Mouse (Mus musculus) limb, embryonic 11.5 days (tissue): ENCODE measurements around the gene Icosl. TPM values are rescaled to one million over a fixed set of nuclear protein-coding genes. Genes with fewer than 3 reads are reported as not detected.
"Not testable (repeated sequence)": the region's sequence is repeated elsewhere in the genome, so short reads cannot be mapped to it uniquely, and the experiment has no call there.

ENCODE experiments used
- ATAC-seq: fragments of 200-750 bp; cut with Nextera tagmentation; 2 replicates; pipeline ENCODE4 v1.8.0; 2017; ENCODE audit warnings: low read depth; ENCODE audit not compliant: insufficient number of reproducible peaks, low FRiP score, low TSS enrichment
- DNase-seq: peaks from one replicate; pipeline ENCODE4 v3.0.0-alpha.2; 2015; ENCODE audit warnings: low spot score
- H3K27ac ChIP-seq: fragments of 300-500 bp; sonication (generic); replicated peaks from 2 replicates; pipeline ENCODE4 v1.5.1; 2014; ENCODE audit warnings: low read depth, mild to moderate bottlenecking, low read length
- H3K27me3 ChIP-seq: fragments of 300-500 bp; sonication (generic); 2 replicates; pipeline ENCODE4 v1.6.1; 2014; ENCODE audit warnings: mild to moderate bottlenecking, low read length, mixed read lengths; ENCODE audit not compliant: control insufficient read depth, insufficient read depth
- H3K36me3 ChIP-seq: fragments of 300-500 bp; sonication (generic); 2 replicates; pipeline ENCODE4 v1.6.1; 2014; ENCODE audit warnings: mild to moderate bottlenecking, low read length, moderate library complexity, mixed read lengths; ENCODE audit not compliant: control insufficient read depth, insufficient read depth
- H3K4me1 ChIP-seq: fragments of 300-500 bp; sonication (generic); 2 replicates; pipeline ENCODE4 v1.6.1; 2014; ENCODE audit warnings: low read length, mixed read lengths; ENCODE audit not compliant: control insufficient read depth, insufficient read depth
- H3K4me2 ChIP-seq: fragments of 300-500 bp; sonication (generic); 2 replicates; pipeline ENCODE4 v1.6.1; 2014; ENCODE audit warnings: low read depth, mild to moderate bottlenecking, moderate library complexity; ENCODE audit not compliant: severe bottlenecking
- H3K4me3 ChIP-seq: fragments of 300-500 bp; sonication (generic); 2 replicates; pipeline ENCODE4 v1.5.1; 2014; ENCODE audit warnings: low read depth, low read length
- H3K9ac ChIP-seq: fragments of 300-500 bp; sonication (generic); 2 replicates; pipeline ENCODE4 v1.6.1; 2014; ENCODE audit warnings: mild to moderate bottlenecking, low read length
- H3K9me3 ChIP-seq: fragments of 300-500 bp; sonication (generic); 2 replicates; pipeline ENCODE4 v1.6.1; 2016; ENCODE audit warnings: low read length; ENCODE audit not compliant: control insufficient read depth
- WGBS: fragments of 180-500 bp; shearing (Covaris S2); extraction: QIAGEN DNeasy Blood & Tissue Kit; methylation state at CpG from one replicate; pipeline ENCODE4 v1.1.7; 2014; 5-methylcytosine and 5-hydroxymethylcytosine counted together
- polyA plus RNA-seq: library from polyadenylated mRNA; unstranded; fragments of >200 nt; fragmentation: Nextera tagmentation; extraction: Ambion mirVana; gene quantifications from 2 replicates; pipeline ENCODE4 v1.2.1, GENCODE M21; 2014

Gene Icosl
- polyA plus RNA-seq = 2.6 and 2.7 TPM in 2 replicates

DNA sequence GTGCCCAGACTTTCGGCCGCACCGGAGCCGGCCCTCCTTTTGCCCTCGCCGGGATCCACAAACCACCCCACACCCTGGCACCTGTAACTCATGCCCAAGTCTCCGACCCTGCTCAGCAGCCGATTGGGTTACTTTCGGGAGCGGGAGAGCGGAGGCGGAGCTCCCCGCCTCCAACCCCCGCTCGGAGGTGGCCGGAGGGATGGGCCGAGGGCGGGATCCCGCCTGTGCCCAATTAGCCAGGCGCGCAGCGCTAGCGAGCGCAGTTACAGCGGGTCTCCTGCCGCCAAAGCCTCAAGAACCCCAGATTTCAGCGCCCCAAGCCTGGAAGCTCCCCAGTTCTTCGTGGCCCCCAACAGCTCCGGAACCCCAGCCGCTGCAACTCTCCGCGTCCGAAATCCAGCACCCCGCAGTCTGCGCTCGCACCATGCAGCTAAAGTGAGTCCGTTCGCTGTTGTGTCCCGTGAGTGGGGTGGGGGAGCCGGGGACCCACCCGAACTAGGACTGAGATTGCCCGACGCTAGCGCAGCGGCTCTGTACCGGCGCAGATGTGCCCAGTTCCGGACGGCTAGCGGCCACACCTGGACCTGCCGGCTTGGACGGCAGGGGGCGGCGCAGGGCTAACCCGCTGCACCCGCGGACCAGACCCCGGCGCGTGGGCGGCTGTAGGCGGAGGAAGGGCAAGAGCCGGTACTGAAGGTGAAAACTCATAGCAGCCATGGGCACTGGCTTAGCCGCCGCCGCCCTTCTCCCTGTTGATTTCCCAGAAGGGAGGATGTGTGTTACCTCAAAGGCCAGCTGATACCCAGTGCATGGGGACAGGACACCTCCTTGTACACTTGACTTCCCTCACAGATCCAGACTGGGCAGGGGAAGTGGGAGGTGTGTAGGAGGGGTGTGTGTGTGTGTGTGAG lies at the start of gene Icosl:
Icosl (plus strand) TSS at position 202 of the 911 bp plus-strand sequence.
- H3K27ac ChIP-seq = no peak within 1 kb of the TSS
- under 1% methylated on average over 66 of the region's 66 CpGs for WGBS
- peaks cover 2% of the 10 kb centered on the region; the same call in 1 of the 2 replicates for H3K27me3 ChIP-seq

DNA sequence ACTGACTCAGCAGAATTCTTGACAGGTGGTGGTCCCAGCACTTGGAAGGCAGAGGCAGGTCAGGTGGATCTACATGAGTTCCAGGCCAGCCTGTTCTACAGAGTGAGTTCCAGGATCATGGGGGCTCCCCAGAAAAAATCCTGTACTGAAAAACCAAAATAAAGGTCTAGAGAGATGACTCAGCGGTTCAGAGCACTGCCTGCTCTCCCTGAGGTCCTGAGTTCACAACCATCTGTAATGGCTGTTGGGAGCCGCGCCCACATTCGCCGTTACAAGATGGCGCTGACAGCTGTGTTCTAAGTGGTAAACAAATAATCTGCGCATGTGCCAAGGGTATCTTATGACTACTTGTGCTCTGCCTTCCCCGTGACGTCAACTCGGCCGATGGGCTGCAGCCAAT lies 49.1 kb upstream of the Icosl start:
- not testable (repeated sequence) for H3K9me3 ChIP-seq, H3K4me2 ChIP-seq, ATAC-seq, H3K27me3 ChIP-seq, H3K27ac ChIP-seq, H3K4me3 ChIP-seq, H3K36me3 ChIP-seq, H3K4me1 ChIP-seq, DNase-seq, H3K9ac ChIP-seq
- WGBS = 98% methylated on average over 7 of the region's 11 CpGs

More for the DNA sequence above, at the start of gene Icosl:
- H3K36me3 ChIP-seq = no peaks in the 10 kb centered on the region
- H3K4me1 ChIP-seq = 0 out of 2 replicates have a peak, but pooled peaks cover 3% of the 10 kb centered on the region
- H3K9ac ChIP-seq = peak within 1 kb of the TSS; percentile 72
- H3K9me3 ChIP-seq = no peaks in the 10 kb centered on the region
- ATAC-seq (peak; percentile 91), DNase-seq (peak; percentile 82)
- H3K4me3 ChIP-seq = peak within 1 kb of the TSS; percentile 59
- H3K4me2 ChIP-seq = peak within 1 kb of the TSS; percentile 95

DNA sequence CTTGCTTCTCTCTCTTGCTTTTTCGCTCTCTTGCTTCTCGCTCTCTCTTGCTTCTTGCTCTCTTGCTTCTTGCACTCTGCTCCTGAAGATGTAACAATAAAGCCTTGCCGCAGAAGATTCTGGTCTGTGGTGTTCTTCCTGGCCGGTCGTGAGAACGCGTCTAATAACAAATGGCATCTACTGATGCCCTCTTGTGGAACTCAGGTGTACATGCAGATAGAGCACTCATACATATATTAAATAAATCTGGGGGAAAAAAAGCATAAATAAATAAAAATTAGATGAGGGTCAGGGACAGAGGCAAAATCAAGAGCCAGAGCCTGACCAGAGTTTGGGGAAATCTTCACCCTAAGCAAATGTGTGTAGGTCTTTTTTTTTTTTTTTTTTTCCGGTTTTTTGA lies 43.6 kb upstream of the Icosl start:
- not testable (repeated sequence) for ATAC-seq, H3K4me3 ChIP-seq, H3K27me3 ChIP-seq, DNase-seq, H3K27ac ChIP-seq, H3K4me2 ChIP-seq, H3K9me3 ChIP-seq, H3K4me1 ChIP-seq, H3K9ac ChIP-seq, H3K36me3 ChIP-seq
- WGBS = 81% methylated on average over 6 of the region's 8 CpGs

DNA sequence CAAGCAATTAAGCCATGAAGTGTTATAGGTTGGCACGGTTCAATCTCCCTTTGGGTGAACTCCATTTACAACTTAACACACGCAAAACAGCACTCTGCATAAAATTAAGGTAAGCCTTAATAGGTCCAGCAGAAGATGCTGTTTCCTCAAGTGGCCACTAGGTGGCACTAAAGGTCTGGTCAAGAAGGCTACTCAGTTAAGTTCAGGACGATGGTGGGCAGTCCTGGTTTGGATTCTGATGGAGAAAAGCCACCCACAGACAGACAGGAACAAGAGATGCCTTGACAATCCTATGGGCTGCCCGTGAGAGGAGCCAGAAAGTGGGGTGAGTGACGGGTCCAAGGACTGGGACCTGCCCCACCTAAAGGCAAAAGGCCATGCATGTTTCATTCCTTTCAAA lies 41.0 kb upstream of the Icosl start:
- no peaks in the 10 kb centered on the region for H3K36me3 ChIP-seq
- 7% methylated on average over 5 of the region's 5 CpGs for WGBS
- H3K4me1 ChIP-seq = no peaks in the 10 kb centered on the region
- no peak overlapping the region for H3K9ac ChIP-seq
- H3K9me3 ChIP-seq = no peaks in the 10 kb centered on the region
- no peak overlapping the region for H3K27ac ChIP-seq
- H3K27me3 ChIP-seq = no peaks in the 10 kb centered on the region
- no peak overlapping the region for H3K4me3 ChIP-seq
- peak; percentile 65; the same call in 1 of the 2 replicates for ATAC-seq
- DNase-seq = peak; percentile 82
- no peak overlapping the region for H3K4me2 ChIP-seq

DNA sequence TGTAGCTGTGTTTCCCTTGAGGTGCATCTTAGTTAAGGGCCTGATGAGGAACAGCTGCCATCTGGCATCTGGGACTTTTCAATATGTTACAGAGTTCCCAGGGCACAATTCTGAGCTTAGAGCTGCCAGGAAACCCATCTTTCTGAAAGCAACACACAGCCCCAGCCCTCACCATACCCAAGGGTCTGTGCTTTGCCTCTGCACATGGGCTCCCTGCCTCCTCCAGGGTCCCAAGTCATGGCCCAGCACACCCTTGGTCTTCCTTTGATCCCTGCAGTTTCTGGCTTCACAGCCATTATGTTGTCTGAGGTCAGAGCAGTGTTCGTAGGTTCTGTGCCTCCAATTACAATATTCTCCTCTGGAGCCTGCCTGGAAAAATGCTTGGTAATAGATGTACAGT lies 40.0 kb upstream of the Icosl start:
- no peaks in the 10 kb centered on the region for H3K36me3 ChIP-seq
- H3K4me1 ChIP-seq = no peaks in the 10 kb centered on the region
- H3K9me3 ChIP-seq = no peaks in the 10 kb centered on the region
- ATAC-seq (no peak), DNase-seq (no peak)
- no peaks in the 10 kb centered on the region for H3K27me3 ChIP-seq
- no peak overlapping the region for H3K4me2 ChIP-seq
- no peak overlapping the region for H3K9ac ChIP-seq
- no peak overlapping the region for H3K27ac ChIP-seq
- 80% methylated on average over 1 of the region's 1 CpGs for WGBS
- no peak overlapping the region for H3K4me3 ChIP-seq

DNA sequence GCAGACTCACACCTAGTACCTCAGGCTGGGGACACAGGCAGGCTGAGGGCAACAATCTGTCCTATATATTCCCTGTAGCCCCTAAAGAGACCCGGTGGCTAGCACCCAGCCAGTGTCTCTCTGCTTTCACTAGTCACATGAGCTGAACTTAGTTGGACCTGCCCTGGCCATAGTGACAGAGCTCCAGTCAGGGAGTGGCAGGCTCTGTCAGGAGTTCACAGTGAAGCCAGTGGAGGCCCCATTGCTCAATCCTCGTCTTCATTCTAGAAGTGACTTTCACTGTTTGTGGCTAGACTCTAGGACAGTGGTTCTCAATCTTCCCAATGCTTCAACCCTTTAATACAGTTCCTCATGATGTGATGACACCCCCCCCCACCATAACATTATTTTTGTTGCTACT lies 37.1 kb upstream of the Icosl start:
- Histone ChIP-seq H3K9ac (no peak overlapping the region), H3K27me3 (no peaks in the 10 kb centered on the region), H3K4me3 (no peak overlapping the region), H3K27ac (no peak overlapping the region), H3K9me3 (no peaks in the 10 kb centered on the region), H3K4me2 (no peak overlapping the region), H3K36me3 (no peaks in the 10 kb centered on the region), H3K4me1 (no peaks in the 10 kb centered on the region)
- 81% methylated on average over 2 of the region's 2 CpGs for WGBS
- ATAC-seq (no peak), DNase-seq (no peak)

DNA sequence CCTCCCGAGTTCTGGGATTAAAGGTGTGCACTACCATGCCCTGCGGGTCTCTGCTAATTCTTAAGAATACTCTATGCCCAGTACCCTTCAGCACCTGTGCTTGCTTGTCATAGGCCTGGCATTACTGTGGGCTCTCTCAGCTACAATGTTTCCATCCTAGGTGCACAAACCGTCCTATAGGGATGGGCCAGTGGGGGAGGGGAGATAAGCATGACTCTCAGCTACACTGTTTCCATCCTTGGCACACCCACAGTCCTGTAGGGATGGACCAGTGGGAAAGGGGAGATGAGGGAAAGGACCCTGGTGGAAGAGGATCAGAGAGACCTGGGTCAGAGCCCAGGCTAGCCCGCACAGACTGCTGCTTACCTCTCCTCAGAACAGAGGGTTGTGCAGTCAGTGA lies 32.0 kb upstream of the Icosl start:
- no peak overlapping the region for H3K9ac ChIP-seq
- no peak for ATAC-seq
- no peaks in the 10 kb centered on the region for H3K9me3 ChIP-seq
- WGBS = 86% methylated on average over 4 of the region's 4 CpGs
- 0 out of 2 replicates have a peak, but pooled peaks cover 2% of the 10 kb centered on the region for H3K4me1 ChIP-seq
- DNase-seq = no peak
- no peak overlapping the region for H3K4me2 ChIP-seq
- H3K27me3 ChIP-seq = no peaks in the 10 kb centered on the region
- H3K27ac ChIP-seq = no peak overlapping the region
- no peak overlapping the region for H3K4me3 ChIP-seq
- H3K36me3 ChIP-seq = no peaks in the 10 kb centered on the region

DNA sequence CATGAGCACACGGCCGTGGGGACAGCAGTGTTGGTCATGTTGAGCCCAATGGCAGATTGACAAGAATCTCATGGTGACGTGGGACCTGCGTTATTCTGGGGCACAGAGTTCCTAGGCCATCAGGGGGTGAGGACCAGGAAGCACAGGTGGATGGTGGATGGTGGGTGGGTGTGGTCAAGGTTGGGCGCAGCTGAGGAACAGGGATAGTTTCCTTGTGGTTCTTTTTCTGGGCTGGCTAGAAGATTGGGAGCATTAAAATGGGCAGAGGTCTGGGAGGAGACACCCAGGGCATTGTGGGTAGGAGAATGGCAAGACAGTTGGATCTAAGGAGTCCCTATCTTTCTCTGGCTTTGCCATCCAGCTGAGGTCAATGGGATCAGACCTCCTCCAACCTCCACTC lies 27.5 kb upstream of the Icosl start, which contains the start of gene Dnmt3l:
Dnmt3l (plus strand) TSS at position 301 of the 400 bp plus-strand sequence.
- no peaks in the 10 kb centered on the region for H3K36me3 ChIP-seq
- no peak within 1 kb of the TSS for H3K27ac ChIP-seq
- no peak within 1 kb of the TSS for H3K4me3 ChIP-seq
- ATAC-seq (no peak), DNase-seq (no peak)
- H3K27me3 ChIP-seq = no peaks in the 10 kb centered on the region
- 95% methylated on average over 5 of the region's 5 CpGs for WGBS
- 0 out of 2 replicates have a peak, but pooled peaks cover 2% of the 10 kb centered on the region for H3K4me1 ChIP-seq
- no peaks in the 10 kb centered on the region for H3K9me3 ChIP-seq
- H3K4me2 ChIP-seq = no peak within 1 kb of the TSS
- no peak within 1 kb of the TSS for H3K9ac ChIP-seq
